Mouse (Mus musculus) cerebellum, adult 9-10 months (tissue): Measurements from ENCODE around the gene Msmo1.

Experiments
- DNase-seq: peaks from one replicate; pipeline ENCODE4 v3.0.0; 2022

Gene Msmo1

DNA sequence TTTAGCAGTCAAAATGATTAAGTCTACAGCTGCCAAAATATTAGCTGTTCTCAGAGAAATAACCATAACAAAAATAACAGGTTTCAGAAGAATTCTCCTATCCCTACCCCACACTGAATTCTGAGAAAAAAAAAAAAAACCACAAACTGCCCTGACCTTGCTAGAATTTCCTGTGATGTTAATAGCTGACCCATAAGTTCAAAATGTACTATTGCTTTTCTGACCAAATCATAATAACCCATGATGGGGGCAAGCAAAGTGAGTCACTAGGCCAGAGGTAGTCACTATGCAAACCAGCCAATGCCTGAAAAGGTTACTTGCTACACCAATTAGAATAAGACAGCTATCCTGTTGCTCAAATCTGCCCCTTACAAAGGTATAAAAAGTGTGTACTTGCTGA, 26.1 kb downstream of the Msmo1 start:
- no peak for DNase-seq

DNA sequence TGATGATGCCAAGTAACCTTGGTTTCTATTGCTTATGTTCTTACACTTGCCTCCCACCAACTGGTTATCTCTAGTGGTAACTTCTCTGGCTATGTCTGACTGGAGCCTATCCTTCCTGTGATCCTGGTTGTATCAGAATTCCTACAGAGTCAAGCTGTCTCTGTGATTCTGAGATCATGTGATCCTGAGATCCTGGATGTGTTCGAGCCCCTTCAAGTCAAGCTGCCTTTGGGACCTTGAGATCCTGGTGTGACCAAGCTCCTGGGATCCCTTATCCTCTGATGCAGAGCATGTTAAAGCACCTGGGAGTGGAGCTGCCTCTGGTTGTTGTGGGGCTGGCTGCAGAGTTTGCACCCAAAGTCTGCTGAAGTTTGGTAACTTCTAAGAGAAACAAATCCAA, 30.4 kb downstream of the Msmo1 start:
- DNase-seq, result no peak

DNA sequence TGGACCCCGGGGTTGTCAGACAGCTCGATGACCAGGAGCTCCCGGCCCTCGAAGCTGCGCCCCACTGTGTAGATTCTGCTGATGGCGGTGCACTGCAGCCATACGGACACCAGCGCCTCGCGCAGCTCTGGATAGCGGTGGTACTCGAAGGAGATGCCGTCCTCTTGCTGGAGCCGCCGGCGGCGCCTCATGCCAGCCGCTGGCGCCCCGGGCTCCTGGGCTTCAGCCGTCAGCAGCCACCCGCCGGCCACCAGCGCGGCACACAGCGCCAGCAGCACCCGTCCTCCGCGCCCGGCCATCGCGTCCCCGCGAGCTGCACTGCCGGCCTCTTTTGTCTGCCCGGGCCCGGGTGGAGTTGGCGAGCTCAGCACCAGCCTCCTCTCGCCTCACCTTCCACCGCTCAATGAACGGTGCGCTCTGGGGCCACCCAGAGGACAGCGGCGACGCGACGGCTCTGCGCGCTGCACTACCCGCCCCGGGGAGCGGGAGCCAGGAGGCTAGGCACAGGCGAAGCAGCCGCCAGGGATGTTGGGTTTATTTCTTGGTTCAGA, 40.9 kb downstream of the Msmo1 start, which contains the start of gene Cpe:
Cpe (minus strand) TSS at position 404 of the 551 bp plus-strand sequence.
- peak; percentile 94 for DNase-seq

DNA sequence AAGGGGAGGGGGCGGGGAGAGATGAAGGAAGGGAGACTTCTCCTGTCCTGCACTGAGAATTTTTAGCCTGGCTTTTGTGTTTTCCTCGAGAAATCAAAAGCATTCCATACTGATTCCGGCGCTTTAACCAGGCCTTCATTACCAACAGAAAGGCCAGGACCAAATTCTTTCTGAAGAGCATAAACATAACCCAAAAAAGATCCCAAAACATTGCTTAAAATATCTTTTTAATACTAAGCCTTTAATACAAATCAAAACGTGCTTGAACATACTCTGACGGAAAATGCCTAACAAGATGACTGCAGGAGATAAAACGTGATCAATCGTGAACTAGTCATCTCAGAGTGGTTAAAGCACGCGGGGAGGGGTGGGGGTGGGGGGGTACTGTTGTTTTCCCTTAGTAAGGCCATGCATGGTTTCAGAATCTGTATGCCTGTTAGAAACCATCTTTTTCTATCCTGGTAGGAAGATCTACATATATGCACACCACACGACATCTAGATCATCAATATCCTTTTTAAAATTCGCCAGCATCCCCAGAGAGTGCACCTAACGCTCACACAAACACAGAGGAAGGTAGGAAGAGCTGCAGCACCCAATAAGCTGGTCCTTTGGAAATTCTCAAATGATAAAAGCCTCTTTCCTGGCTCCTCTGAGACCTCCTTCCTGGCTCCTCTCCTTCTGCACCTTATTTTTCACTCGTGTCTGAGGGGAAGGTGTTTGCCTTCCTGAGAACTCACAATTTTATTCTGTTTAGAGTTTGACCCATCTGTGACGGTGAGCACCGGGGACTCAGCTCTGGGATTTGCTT, 41.8 kb downstream of the Msmo1 start:
- DNase-seq, result peak; percentile 66

DNA sequence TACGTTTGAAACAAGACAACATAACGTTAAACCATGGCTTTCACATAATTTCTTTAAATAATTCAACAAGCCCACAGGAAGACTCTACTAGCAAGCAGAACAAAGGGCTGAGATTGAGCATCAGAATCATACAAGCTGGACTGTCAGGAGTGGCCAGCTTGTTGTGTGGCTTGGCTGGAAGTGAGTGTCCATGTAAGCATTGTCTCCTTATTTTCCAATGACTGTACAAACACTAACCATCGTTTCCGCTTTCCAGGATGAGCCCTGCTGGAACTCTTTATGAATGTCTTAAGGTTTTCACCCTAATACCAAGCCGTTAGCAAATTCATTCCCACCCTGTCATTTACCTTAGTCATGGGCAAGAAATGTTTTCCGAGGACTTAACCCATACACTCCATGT, 42.7 kb downstream of the Msmo1 start:
- DNase-seq, result peak; percentile 57

DNA sequence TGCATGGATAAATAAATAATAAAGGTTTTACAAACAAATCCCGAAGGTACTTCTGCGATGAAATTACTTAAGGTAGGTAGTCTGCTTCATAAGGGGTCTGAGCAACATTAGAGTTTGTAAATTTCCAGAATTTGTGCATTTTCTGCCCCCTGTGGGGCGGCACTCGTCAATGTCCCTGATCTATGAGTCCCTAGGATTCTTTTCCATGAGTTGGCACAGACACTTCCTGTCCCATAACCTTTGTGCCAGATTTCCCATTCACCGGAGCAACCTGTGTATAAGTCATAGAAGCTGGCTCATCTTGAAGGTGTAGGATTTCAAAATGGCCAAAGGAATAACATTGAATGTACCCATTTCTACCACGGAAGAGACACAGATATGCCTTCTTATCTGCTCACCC, 43.3 kb downstream of the Msmo1 start:
- no peak for DNase-seq

DNA sequence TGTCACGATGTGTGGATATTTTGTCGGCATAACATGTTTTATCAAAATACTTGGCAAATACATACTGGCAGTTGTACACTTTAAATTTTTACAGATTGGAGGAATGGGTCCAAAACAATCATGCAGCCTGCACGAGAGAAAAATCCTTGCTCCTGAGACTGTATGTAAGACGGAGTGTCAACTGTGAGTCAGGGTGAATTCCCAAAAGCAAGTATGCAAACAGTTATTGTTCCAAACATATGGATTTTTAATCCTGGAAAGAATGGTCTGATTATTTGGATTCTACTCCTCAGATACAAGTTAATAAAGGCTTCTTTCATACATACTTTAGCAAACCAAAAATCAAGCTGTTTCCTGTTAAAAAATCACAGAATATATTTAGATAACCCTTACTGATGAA, 44.9 kb downstream of the Msmo1 start:
- DNase-seq, result no peak

DNA sequence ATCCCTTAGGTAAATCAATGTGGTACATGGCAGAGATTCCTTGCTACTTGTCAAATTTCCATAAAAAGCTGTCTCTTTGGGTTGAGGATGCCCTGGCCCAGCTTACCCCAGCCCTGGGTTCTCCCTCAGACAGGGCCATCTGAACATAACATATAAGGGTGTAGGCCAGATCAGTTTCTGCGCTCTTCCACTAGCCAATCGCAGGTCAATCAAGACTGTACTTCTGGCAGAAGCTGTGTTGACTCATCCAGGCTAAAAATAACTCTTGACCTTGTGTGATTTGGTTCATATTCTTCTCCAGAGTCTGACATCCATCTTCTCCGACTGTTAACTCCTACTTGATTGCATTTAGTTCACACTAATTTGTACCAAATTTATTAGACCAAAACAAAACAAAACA, 45.4 kb downstream of the Msmo1 start:
- no peak for DNase-seq

DNA sequence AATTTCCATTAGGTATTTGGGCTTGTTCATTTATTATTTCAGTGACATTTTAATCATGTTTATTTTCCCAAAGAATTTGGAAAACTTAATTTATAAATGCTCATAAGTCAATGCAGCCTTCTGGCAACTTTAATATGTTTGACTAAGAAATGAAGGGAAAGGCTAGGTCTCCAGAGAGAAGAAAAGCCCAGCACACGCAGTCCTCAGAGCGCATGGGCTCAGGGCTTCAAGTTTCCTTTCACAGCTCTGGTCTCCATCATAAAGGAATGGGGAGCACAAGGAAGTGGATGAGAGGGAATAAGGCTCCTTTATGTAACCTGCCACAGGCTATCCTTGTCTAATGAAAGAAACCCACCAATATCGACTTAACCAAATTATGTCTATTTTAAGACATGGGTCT, 51.1 kb downstream of the Msmo1 start:
- no peak for DNase-seq

DNA sequence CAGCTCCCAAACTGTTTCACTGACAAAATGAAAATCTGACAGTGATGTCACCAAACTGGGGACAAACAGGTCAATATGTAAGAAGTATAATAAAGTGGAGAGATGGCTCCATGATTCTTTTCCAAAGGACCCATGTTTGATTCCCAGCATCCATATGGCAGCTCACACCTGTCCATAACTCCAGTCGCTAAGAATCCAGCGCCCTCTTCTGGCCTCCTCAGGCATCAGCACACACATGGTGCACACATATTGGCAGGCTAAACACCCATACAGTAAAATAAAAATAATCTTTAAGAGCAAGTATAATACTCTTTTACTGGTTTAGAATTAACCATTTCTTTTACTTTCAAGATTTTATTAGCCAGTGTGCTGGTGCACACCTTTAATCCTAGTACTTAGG, 57.2 kb downstream of the Msmo1 start:
- DNase-seq, result no peak

DNA sequence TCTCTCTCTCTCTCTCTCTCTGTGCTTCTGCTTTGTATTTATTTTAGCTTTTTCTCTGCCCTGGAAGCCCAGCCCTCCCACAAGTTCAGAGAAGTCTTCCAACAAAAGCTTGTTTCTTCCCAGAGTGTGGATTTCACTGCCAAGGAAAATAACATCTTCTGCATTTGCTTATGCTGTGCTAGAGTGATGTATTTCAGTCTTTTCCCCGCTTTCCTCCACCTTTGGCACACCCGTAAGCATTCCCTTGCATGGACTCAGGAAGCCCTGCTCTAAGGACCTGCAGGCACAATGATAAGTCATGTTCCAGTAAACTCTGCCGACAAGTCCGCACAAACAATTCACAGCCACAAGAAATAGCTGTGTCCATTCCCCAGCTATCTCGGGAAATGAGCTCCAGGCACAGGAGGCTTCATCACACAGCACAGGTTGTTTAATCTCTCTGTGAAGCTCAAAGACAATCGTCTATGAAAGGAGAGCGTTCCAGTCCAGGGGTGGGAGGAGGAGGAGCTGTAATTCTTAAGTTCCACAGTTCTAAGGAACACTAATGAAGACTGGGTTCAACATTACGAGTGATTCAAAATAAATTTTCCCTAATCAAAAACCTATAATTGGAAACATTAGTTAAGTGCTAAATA, 58.5 kb downstream of the Msmo1 start:
- DNase-seq, result no peak

DNA sequence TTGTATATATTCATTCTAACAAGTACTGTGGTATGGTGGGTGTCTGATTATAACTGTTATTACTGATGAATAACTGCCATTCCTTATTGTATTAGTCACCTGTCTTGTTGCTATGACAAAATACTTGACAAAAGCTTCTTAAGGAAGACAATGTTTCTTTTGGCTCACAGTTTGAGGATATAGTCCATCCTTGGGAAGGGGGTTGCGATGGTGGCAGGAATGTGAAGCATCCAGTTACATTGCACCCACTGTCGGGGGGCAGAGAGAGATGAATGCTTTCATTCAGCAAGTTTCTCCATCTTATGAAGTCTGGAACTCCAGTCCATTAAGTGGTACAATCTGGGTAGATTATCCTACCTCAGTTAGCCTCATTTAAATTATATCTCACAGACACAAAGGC, 60.7 kb downstream of the Msmo1 start:
- DNase-seq, result no peak

DNA sequence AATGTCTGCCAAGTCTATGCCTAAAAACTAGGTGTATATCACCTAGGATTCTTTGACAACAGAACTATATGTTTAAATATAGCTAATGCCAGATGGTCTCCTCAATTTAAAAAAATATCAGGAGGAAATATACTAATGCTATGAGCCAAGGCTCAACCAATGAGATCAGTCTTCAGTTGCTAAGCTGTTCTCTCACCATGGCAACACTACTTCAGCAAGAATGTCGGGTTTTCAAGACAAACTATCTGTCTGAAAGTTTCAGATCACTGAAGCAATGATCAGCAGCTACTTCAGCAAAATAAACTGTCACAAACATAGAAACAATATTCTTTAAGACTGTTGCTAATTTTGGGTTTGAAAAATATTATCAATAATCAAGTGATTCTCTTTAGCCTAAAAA, 61.7 kb downstream of the Msmo1 start:
- no peak for DNase-seq
